Mouse (Mus musculus): ENCODE results near the gene Adgrl2. TPM values are rescaled to one million over a fixed set of nuclear protein-coding genes. Genes with fewer than 3 reads are reported as not detected.

The Adgrl2 gene
- polyA plus RNA-seq, 1 experiment = 6.6 TPM

GRCm38 (mm10) chr3:148912944-148913684 is 77.2 kb downstream of the Adgrl2 start:
- H3K27me3 ChIP-seq (ENCODE audit: control insufficient read depth, insufficient read depth, low read length) = no peaks in the 10 kb centered on the region
- no peak overlapping the region for H3K27ac ChIP-seq (ENCODE audit: insufficient read depth, low read length)
- no peak overlapping the region for H3K4me3 ChIP-seq (ENCODE audit: extremely low read depth, insufficient read depth, insufficient read length)
- WGBS = 87% methylated on average over 14 of the region's 14 CpGs
- TF ChIP-seq POLR2A (IDR thresholded peaks at IDR 0.05; ENCODE audit: low read depth, low read length) (no peak), CTCF (IDR thresholded peaks at IDR 0.05; ENCODE audit: extremely low read depth, insufficient read depth, insufficient read length, insufficient replicate concordance) (no peak)
- H3K36me3 ChIP-seq (ENCODE audit: control insufficient read depth, insufficient read depth, low read length) = no peaks in the 10 kb centered on the region
- DNase-seq (ENCODE audit: low read depth in 1 of 2, low spot score in 2 of 2) = no peak
- H3K4me1 ChIP-seq (ENCODE audit: control insufficient read depth, insufficient read depth, insufficient read length) = no peaks in the 10 kb centered on the region

GRCm38 (mm10) chr3:148912536-148912935 is 77.8 kb downstream of the Adgrl2 start:
- WGBS = 93% methylated on average over 6 of the region's 6 CpGs
- Histone ChIP-seq H3K4me1 (ENCODE audit: control insufficient read depth, insufficient read depth, insufficient read length) (no peaks in the 10 kb centered on the region), H3K27me3 (ENCODE audit: control insufficient read depth, insufficient read depth, low read length) (no peaks in the 10 kb centered on the region), H3K36me3 (ENCODE audit: control insufficient read depth, insufficient read depth, low read length) (no peaks in the 10 kb centered on the region), H3K4me3 (ENCODE audit: extremely low read depth, insufficient read depth, insufficient read length) (no peak overlapping the region), H3K27ac (ENCODE audit: insufficient read depth, low read length) (no peak overlapping the region)
- TF ChIP-seq POLR2A (IDR thresholded peaks at IDR 0.05; ENCODE audit: low read depth, low read length) = no peak
- TF ChIP-seq CTCF (IDR thresholded peaks at IDR 0.05; ENCODE audit: extremely low read depth, insufficient read depth, insufficient read length, insufficient replicate concordance) = no peak
- DNase-seq (ENCODE audit: low read depth in 1 of 2, low spot score in 2 of 2) = no peak

- H3K4me3 ChIP-seq (ENCODE audit: extremely low read depth, insufficient read depth, insufficient read length) = no peak overlapping the region
- no peaks in the 10 kb centered on the region for H3K4me1 ChIP-seq (ENCODE audit: control insufficient read depth, insufficient read depth, insufficient read length)
- no peak for DNase-seq (ENCODE audit: low read depth in 1 of 2, low spot score in 2 of 2)
- TF ChIP-seq CTCF (IDR thresholded peaks at IDR 0.05; ENCODE audit: extremely low read depth, insufficient read depth, insufficient read length, insufficient replicate concordance) (no peak), POLR2A (IDR thresholded peaks at IDR 0.05; ENCODE audit: low read depth, low read length) (no peak)
- H3K27ac ChIP-seq (ENCODE audit: insufficient read depth, low read length) = no peak overlapping the region
- WGBS = 82% methylated on average over 3 of the region's 3 CpGs
- no peaks in the 10 kb centered on the region for H3K36me3 ChIP-seq (ENCODE audit: control insufficient read depth, insufficient read depth, low read length)
- H3K27me3 ChIP-seq (ENCODE audit: control insufficient read depth, insufficient read depth, low read length) = no peaks in the 10 kb centered on the region
Observed at GRCm38 (mm10) chr3:148907873-148908272, 82.5 kb downstream of the Adgrl2 start.

GRCm38 (mm10) chr3:148907024-148907778 is 83.2 kb downstream of the Adgrl2 start:
- Histone ChIP-seq H3K27ac (ENCODE audit: insufficient read depth, low read length) (no peak overlapping the region), H3K36me3 (ENCODE audit: control insufficient read depth, insufficient read depth, low read length) (no peaks in the 10 kb centered on the region), H3K4me1 (ENCODE audit: control insufficient read depth, insufficient read depth, insufficient read length) (no peaks in the 10 kb centered on the region), H3K27me3 (ENCODE audit: control insufficient read depth, insufficient read depth, low read length) (no peaks in the 10 kb centered on the region), H3K4me3 (ENCODE audit: extremely low read depth, insufficient read depth, insufficient read length) (no peak overlapping the region)
- TF ChIP-seq CTCF (IDR thresholded peaks at IDR 0.05; ENCODE audit: extremely low read depth, insufficient read depth, insufficient read length, insufficient replicate concordance) = no peak
- no peak for TF ChIP-seq POLR2A (IDR thresholded peaks at IDR 0.05; ENCODE audit: low read depth, low read length)
- DNase-seq (ENCODE audit: low read depth in 1 of 2, low spot score in 2 of 2) = no peak
- WGBS = 68% methylated on average over 6 of the region's 6 CpGs

GRCm38 (mm10) chr3:148905906-148906779 is 84.2 kb downstream of the Adgrl2 start:
- Histone ChIP-seq H3K4me3 (ENCODE audit: extremely low read depth, insufficient read depth, insufficient read length) (no peak overlapping the region), H3K27me3 (ENCODE audit: control insufficient read depth, insufficient read depth, low read length) (no peaks in the 10 kb centered on the region), H3K27ac (ENCODE audit: insufficient read depth, low read length) (no peak overlapping the region), H3K36me3 (ENCODE audit: control insufficient read depth, insufficient read depth, low read length) (no peaks in the 10 kb centered on the region), H3K4me1 (ENCODE audit: control insufficient read depth, insufficient read depth, insufficient read length) (no peaks in the 10 kb centered on the region)
- 87% methylated on average over 13 of the region's 13 CpGs for WGBS
- DNase-seq (ENCODE audit: low read depth in 1 of 2, low spot score in 2 of 2) = no peak
- TF ChIP-seq POLR2A (IDR thresholded peaks at IDR 0.05; ENCODE audit: low read depth, low read length) (no peak), CTCF (IDR thresholded peaks at IDR 0.05; ENCODE audit: extremely low read depth, insufficient read depth, insufficient read length, insufficient replicate concordance) (no peak)

- Histone ChIP-seq H3K36me3 (ENCODE audit: control insufficient read depth, insufficient read depth, low read length) (no peaks in the 10 kb centered on the region), H3K4me1 (ENCODE audit: control insufficient read depth, insufficient read depth, insufficient read length) (no peaks in the 10 kb centered on the region), H3K4me3 (ENCODE audit: extremely low read depth, insufficient read depth, insufficient read length) (no peak overlapping the region), H3K27me3 (ENCODE audit: control insufficient read depth, insufficient read depth, low read length) (no peaks in the 10 kb centered on the region), H3K27ac (ENCODE audit: insufficient read depth, low read length) (no peak overlapping the region)
- no peak for DNase-seq (ENCODE audit: low read depth in 1 of 2, low spot score in 2 of 2)
- 93% methylated on average over 7 of the region's 7 CpGs for WGBS
- TF ChIP-seq CTCF (IDR thresholded peaks at IDR 0.05; ENCODE audit: extremely low read depth, insufficient read depth, insufficient read length, insufficient replicate concordance) = no peak
- TF ChIP-seq POLR2A (IDR thresholded peaks at IDR 0.05; ENCODE audit: low read depth, low read length) = no peak
Observed at GRCm38 (mm10) chr3:148905435-148905834, 84.9 kb downstream of the Adgrl2 start.

Data from spleen, adult 2 months (tissue).